Mouse (Mus musculus) telencephalon, adult 2 months (tissue): ENCODE measurements at regions not wholly inside any gene's neighbourhood (a gene's known extent, or its start where the extent isn't known, plus 50 kb on each side); places are given as distances from the start of the nearest gene placed in this dataset.

Experiments used
- DNase-seq: peaks from one replicate; pipeline ENCODE4 v3.0.0-alpha.2; 2011; ENCODE audit warnings: low read depth, low spot score

GRCm38 (mm10) chr15:68635633-68636032 is 2134.9 kb upstream of the Lrrc6 start:
- DNase-seq = no peak

GRCm38 (mm10) chr15:68626976-68627375 is 2126.3 kb upstream of the Lrrc6 start:
- no peak for DNase-seq

- peak; percentile 15 for DNase-seq
Observed at GRCm38 (mm10) chr15:68624831-68625230, 2124.1 kb upstream of the Lrrc6 start.

- DNase-seq = no peak
Observed at GRCm38 (mm10) chr15:68620417-68621214, 2119.9 kb upstream of the Lrrc6 start.

GRCm38 (mm10) chr15:68606110-68606791 is 2105.5 kb upstream of the Lrrc6 start:
- peak; percentile 21 for DNase-seq

GRCm38 (mm10) chr15:68605478-68605877 is 2104.8 kb upstream of the Lrrc6 start:
- DNase-seq = no peak

- DNase-seq = peak; percentile 46
Observed at GRCm38 (mm10) chr15:68582177-68582576, 2081.5 kb upstream of the Lrrc6 start.

- peak; percentile 84 for DNase-seq
Observed at GRCm38 (mm10) chr15:68579486-68579885, 2078.8 kb upstream of the Lrrc6 start.

- DNase-seq = peak; percentile 75
Observed at GRCm38 (mm10) chr15:68560654-68561053, 2059.9 kb upstream of the Lrrc6 start.

- no peak for DNase-seq
Observed at GRCm38 (mm10) chr15:68556133-68556532, 2055.4 kb upstream of the Lrrc6 start.

GRCm38 (mm10) chr15:68536055-68536325 is 2035.3 kb upstream of the Lrrc6 start:
- no peak for DNase-seq

- DNase-seq = peak; percentile 60
Observed at GRCm38 (mm10) chr15:68535297-68536054, 2034.8 kb upstream of the Lrrc6 start.

- peak; percentile 83 for DNase-seq
Observed at GRCm38 (mm10) chr15:68520759-68521158, 2020.0 kb upstream of the Lrrc6 start.

- DNase-seq = no peak
Observed at GRCm38 (mm10) chr15:68512431-68512830, 2011.7 kb upstream of the Lrrc6 start.

- no peak for DNase-seq
Observed at GRCm38 (mm10) chr15:68508190-68508589, 2007.5 kb upstream of the Lrrc6 start.

GRCm38 (mm10) chr15:68506093-68506492 is 2005.4 kb upstream of the Lrrc6 start:
- DNase-seq = no peak

- peak; percentile 91 for DNase-seq
Observed at GRCm38 (mm10) chr15:68496438-68496837, 1995.7 kb upstream of the Lrrc6 start.

- DNase-seq = no peak
Observed at GRCm38 (mm10) chr15:68484789-68485188, 1984.1 kb upstream of the Lrrc6 start.

- DNase-seq = no peak
Observed at GRCm38 (mm10) chr15:68477745-68478144, 1977.0 kb upstream of the Lrrc6 start.

- DNase-seq = no peak
Observed at GRCm38 (mm10) chr15:68471928-68472327, 1971.2 kb upstream of the Lrrc6 start.

- no peak for DNase-seq
Observed at GRCm38 (mm10) chr15:68462851-68463250, 1962.1 kb upstream of the Lrrc6 start.

GRCm38 (mm10) chr15:68457239-68457638 is 1956.5 kb upstream of the Lrrc6 start:
- no peak for DNase-seq
